Mouse (Mus musculus): ENCODE results near the gene Tmprss7.

DNA sequence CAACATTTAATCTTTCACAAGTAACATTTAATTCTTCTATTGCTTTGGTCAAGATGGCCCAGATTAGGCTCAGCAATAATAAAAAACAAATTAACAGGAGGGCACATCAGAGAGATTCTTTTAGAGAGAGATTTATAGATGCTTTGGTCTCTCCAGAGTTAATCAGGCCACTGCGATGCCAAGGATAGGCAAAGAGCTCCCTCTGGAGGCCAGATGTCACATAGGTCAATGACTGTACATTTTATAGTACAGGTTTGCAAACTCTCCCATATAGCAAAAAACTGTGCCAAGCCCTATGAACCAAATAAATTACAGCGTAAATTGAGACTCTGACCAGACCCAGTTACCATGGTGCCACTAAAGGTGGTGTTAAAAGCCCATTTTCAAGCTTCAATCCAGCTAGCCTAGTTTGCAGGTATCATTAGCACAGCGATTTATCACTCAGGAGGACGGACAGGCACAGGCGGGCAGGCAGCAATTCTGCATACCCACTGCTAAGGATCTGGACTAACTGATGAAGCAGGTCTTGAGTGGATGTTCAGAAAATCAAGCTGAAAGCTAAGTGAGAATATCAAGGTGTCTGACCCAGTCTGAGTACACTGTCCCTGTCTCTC lies 63.0 kb downstream of the Tmprss7 start:
- TF ChIP-seq TAL1 (IDR thresholded peaks at IDR 0.05; ENCODE audit: low read length) (no peak), GATA1 (IDR thresholded peaks at IDR 0.05; ENCODE audit: low read length) (no peak)

All from erythroblast, embryonic 14.5 days (primary cell).